Mouse (Mus musculus): ENCODE data around the gene Zfp688.

GRCm38 (mm10) chr7:127422247-127422646, 379 bp upstream of the Zfp688 start:
- TF ChIP-seq CTCF (IDR thresholded peaks at IDR 0.05; ENCODE audit: extremely low read depth, insufficient read depth, low read length) (no peak), POLR2A (IDR thresholded peaks at IDR 0.05; ENCODE audit: extremely low read depth, insufficient read depth, low read length) (no peak)

All from cortical plate, adult 2 months (tissue).